20 mouse cellular contexts compared by ENCODE assay signal in genomic region chr8:114908589-114908988, GRCm38 (mm10).
"Had no signal": no experiment of that assay in that cellular context is flagged by ENCODE, and none has a peak within 500 bp of the region (broad histone marks: within the 10 kb centered on the region; RNA-seq: fewer than 3 reads in every experiment).

No protein-coding gene starts in this region.

- H3K27ac ChIP-seq: intestine, embryonic 15.5 days; layer of hippocampus, adult 2 months; left cerebral cortex, adult 2 months; liver, embryonic 14.5 days; stomach, postnatal 0 days had no signal

- H3K36me3 ChIP-seq: intestine, embryonic 15.5 days had no signal

- ATAC-seq: intestine, embryonic 15.5 days; liver, postnatal 0 days; lung, postnatal 0 days had no signal

- DNase-seq: kidney, adult 18-20 months; kidney, adult 9 months; kidney, postnatal 14 days; kidney, postnatal 4 days; layer of hippocampus, adult 9-11 months; layer of hippocampus, postnatal 36 days; liver, postnatal 0 days; lung, embryonic 14.5 days; right cerebral cortex, adult 18-20 months; right cerebral cortex, postnatal 25 days; thymus, adult 2 months; thymus, postnatal 14 days had no signal

- H3K9ac ChIP-seq: intestine, embryonic 15.5 days; liver, embryonic 14.5 days; liver, postnatal 0 days; lung, embryonic 14.5 days had no signal

- H3K9me3 ChIP-seq: intestine, embryonic 15.5 days had no signal

- H3K27me3 ChIP-seq: intestine, embryonic 15.5 days had no signal

- H3K4me2 ChIP-seq: intestine, embryonic 15.5 days; liver, embryonic 11.5 days; lung, embryonic 14.5 days; midbrain, embryonic 11.5 days had no signal

- H3K4me3 ChIP-seq: intestine, embryonic 15.5 days; layer of hippocampus, adult 2 months; left cerebral cortex, adult 2 months had no signal
